Mouse (Mus musculus): ENCODE data around the gene Adarb1.

GRCm38 (mm10) chr10:77289559-77289958 is 128.5 kb downstream of the Adarb1 start:
- TF ChIP-seq POLR2A (IDR thresholded peaks at IDR 0.05; ENCODE audit: insufficient read length, low read depth) (no peak), USF1 (IDR thresholded peaks at IDR 0.05; ENCODE audit: low read depth) (no peak), MAX (IDR thresholded peaks at IDR 0.05; ENCODE audit: low read depth) (no peak), POLR2AphosphoS2 (IDR thresholded peaks at IDR 0.05; ENCODE audit: insufficient read length, low read depth) (no peak), E2F4 (IDR thresholded peaks at IDR 0.05; ENCODE audit: insufficient read depth) (no peak), CEBPB (IDR thresholded peaks at IDR 0.05; ENCODE audit: insufficient read depth, poor library complexity, severe bottlenecking) (no peak)

Data from myocyte (in vitro differentiated cells).